Mouse (Mus musculus) embryonic facial prominence, embryonic 12.5 days (tissue): ENCODE results near the gene Olfr536. TPM values are rescaled to one million over a fixed set of nuclear protein-coding genes. Genes with fewer than 3 reads are reported as not detected.
"Not testable (repeated sequence)": the region's sequence is repeated elsewhere in the genome, so short reads cannot be mapped to it uniquely, and the experiment has no call there.

Experiments used
- ATAC-seq: fragments of 200-750 bp; cut with Nextera tagmentation; 2 replicates; pipeline ENCODE4 v1.8.0; 2017; ENCODE audit not compliant: insufficient number of reproducible peaks, insufficient read depth, low FRiP score, low TSS enrichment
- H3K27ac ChIP-seq: fragments of 300-500 bp; sonication (generic); 2 replicates; pipeline ENCODE4 v1.5.1; 2016; ENCODE audit warnings: mild to moderate bottlenecking
- H3K27me3 ChIP-seq: fragments of 300-500 bp; sonication (generic); 2 replicates; pipeline ENCODE4 v1.6.1; 2016; ENCODE audit warnings: mild to moderate bottlenecking, moderate library complexity
- H3K36me3 ChIP-seq: fragments of 300-500 bp; sonication (generic); 2 replicates; pipeline ENCODE4 v1.6.1; 2016; ENCODE audit warnings: mild to moderate bottlenecking
- H3K4me1 ChIP-seq: fragments of 300-500 bp; sonication (generic); 2 replicates; pipeline ENCODE4 v1.6.1; 2016
- H3K4me2 ChIP-seq: fragments of 300-500 bp; sonication (generic); replicated peaks from 2 replicates; pipeline ENCODE4 v1.6.1; 2016; ENCODE audit warnings: mild to moderate bottlenecking, moderate library complexity
- H3K4me3 ChIP-seq: fragments of 300-500 bp; sonication (generic); 2 replicates; pipeline ENCODE4 v1.5.1; 2016; ENCODE audit warnings: mild to moderate bottlenecking
- H3K9ac ChIP-seq: fragments of 300-500 bp; sonication (generic); 2 replicates; pipeline ENCODE4 v1.6.1; 2016; ENCODE audit warnings: mild to moderate bottlenecking, moderate library complexity
- H3K9me3 ChIP-seq: fragments of 300-500 bp; sonication (generic); 2 replicates; pipeline ENCODE4 v1.6.1; 2016; ENCODE audit warnings: mild to moderate bottlenecking, moderate library complexity
- WGBS: fragments of 180-500 bp; shearing (Covaris S2); methylation state at CpG from one replicate; pipeline ENCODE4 v1.1.7; 2016; 5-methylcytosine and 5-hydroxymethylcytosine counted together
- polyA plus RNA-seq: library from polyadenylated mRNA; unstranded; fragments of >200 nt; fragmentation: Nextera tagmentation; extraction: Ambion mirVana; gene quantifications from 2 replicates; pipeline ENCODE4 v1.2.1, GENCODE M21; 2016

Olfr536 gene
- polyA plus RNA-seq: not detected in 2 replicates

DNA sequence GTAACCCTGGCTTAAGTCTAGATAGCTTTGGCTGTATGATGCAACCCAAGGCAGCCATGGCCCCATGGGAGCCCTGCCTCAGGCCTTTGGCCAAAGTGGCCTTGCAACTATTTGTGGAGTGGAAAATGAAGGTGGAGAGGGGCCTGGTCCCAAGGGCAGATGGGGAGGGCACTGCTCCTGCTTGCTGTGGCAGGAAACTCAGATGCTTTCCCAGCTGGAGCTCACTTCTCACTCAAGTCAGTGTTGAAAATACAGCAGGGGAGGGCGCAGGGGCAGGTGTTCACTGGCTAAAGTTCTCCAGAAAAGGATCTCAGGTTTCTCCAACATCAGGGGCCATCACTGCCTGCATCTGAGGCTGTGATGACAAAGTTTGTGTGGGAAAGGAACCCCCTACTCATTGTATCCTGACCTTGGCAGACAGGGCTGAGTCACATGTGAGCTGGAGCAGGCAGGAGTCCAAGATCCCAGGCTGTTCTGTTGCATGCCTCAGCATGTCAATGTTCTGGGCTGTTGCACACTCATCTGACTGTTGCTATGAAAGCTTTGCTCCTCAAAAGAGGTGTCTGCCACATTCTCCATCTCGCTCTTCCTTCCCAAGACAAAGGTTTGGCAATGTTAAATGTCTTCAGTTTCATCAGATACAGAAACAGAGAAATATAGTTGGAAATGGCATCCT is at the start of gene Olfr536:
TSS of gene Olfr536 (minus strand) at position 51 of the 676 bp plus-strand sequence.
- H3K9me3 ChIP-seq, H3K36me3 ChIP-seq, H3K4me3 ChIP-seq, H3K9ac ChIP-seq, H3K27ac ChIP-seq, ATAC-seq, H3K4me1 ChIP-seq, H3K27me3 ChIP-seq, H3K4me2 ChIP-seq: not testable (repeated sequence)
- 78% methylated on average over 1 of the region's 2 CpGs for WGBS

DNA sequence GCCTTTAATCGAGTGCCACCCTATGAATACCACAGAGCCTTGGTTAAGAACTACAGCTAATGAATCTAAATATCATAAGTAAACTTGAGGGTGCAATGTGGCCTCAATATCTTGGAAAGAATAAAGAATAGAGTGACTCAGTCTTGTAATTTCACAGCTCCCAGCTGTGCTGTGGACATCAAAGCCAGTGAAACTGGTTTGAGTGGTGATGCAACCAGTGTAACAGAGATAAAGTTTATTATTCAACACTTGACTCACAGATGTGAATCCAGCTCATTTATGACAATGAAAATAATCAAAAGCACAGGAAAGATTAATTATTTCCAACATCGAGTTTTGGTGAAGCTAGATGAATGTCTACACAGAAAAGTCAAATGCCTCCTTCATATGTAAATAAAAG is 32.5 kb upstream of the Olfr536 start:
- no peak for ATAC-seq
- Histone ChIP-seq H3K9ac (no peak overlapping the region), H3K27ac (no peak overlapping the region), H3K27me3 (no peaks in the 10 kb centered on the region), H3K4me1 (no peaks in the 10 kb centered on the region), H3K4me2 (no peak overlapping the region), H3K9me3 (no peaks in the 10 kb centered on the region), H3K4me3 (no peak overlapping the region), H3K36me3 (no peaks in the 10 kb centered on the region)
- 73% methylated on average over 2 of the region's 2 CpGs for WGBS

DNA sequence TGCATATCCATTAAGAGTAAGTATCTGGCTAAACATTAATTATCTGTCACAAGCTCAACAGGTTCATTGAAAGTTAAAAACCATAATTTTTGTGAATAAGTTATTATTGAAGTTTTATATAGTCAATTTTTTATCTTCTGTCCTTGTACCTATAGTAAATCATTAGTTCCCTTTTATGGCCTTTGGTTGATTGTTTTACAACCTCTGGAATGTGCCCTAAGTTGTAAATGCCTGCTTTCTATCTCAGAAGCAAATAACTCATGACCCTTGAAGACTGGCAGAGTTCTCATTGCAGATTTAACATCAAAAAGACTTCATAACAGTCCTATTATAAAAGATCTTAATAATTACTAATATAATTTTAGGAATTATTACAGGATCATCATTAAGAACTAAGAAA is 12.5 kb downstream of the Olfr536 start:
- H3K4me1 ChIP-seq: no peaks in the 10 kb centered on the region
- no peaks in the 10 kb centered on the region for H3K36me3 ChIP-seq
- H3K27ac ChIP-seq: no peak overlapping the region
- no peaks in the 10 kb centered on the region for H3K9me3 ChIP-seq
- no peak overlapping the region for H3K4me2 ChIP-seq
- no peak for ATAC-seq
- no peak overlapping the region for H3K4me3 ChIP-seq
- no peak overlapping the region for H3K9ac ChIP-seq
- no peaks in the 10 kb centered on the region for H3K27me3 ChIP-seq

DNA sequence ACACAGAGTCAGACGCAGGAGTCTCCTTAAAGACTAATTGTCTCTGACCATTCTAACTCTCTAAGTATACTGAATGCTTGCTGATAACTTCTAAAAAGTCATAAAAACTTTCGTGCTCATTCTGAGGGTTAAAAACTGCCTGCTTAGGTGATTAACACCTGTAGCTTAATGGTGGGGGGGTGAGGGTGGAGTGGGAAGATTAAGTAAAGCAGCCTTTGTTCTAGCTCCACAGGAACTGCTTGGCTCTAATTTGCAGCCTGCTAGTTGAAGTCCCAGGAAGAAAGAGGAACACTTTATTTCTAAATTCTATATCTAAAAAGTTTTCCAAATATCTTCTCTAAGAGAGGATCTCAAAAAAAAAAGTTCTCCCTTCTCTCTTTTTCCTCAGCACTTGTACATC is 13.0 kb downstream of the Olfr536 start:
- no peak overlapping the region for H3K4me2 ChIP-seq
- no peak overlapping the region for H3K4me3 ChIP-seq
- no peak overlapping the region for H3K9ac ChIP-seq
- 39% methylated on average over 2 of the region's 2 CpGs for WGBS
- no peaks in the 10 kb centered on the region for H3K4me1 ChIP-seq
- H3K27ac ChIP-seq: no peak overlapping the region
- no peaks in the 10 kb centered on the region for H3K36me3 ChIP-seq
- no peaks in the 10 kb centered on the region for H3K27me3 ChIP-seq
- ATAC-seq: no peak
- no peaks in the 10 kb centered on the region for H3K9me3 ChIP-seq

DNA sequence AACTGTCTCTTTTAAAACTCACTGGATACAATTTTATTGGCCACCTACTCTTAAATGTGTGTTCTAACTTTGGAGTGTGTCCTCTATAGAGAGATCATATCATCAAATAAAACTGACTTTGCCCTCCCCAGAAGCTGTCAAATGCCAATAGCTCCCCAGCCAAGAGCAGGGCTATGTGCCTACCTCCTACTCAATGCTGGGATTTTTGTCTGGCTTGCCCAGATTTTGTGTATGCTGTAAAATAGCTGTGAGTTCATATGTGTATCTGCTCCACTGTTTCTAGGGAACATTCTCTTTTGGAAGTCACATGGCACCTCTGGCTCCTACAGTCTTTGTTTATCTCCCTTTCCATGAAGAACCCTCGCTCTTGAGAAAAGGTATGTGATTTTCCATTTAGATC is 18.2 kb downstream of the Olfr536 start:
- no peaks in the 10 kb centered on the region for H3K9me3 ChIP-seq
- no peak overlapping the region for H3K4me3 ChIP-seq
- WGBS: 72% methylated on average over 1 of the region's 1 CpGs
- H3K36me3 ChIP-seq: no peaks in the 10 kb centered on the region
- H3K4me1 ChIP-seq: no peaks in the 10 kb centered on the region
- ATAC-seq: no peak
- no peak overlapping the region for H3K9ac ChIP-seq
- no peak overlapping the region for H3K27ac ChIP-seq
- no peaks in the 10 kb centered on the region for H3K27me3 ChIP-seq
- no peak overlapping the region for H3K4me2 ChIP-seq

DNA sequence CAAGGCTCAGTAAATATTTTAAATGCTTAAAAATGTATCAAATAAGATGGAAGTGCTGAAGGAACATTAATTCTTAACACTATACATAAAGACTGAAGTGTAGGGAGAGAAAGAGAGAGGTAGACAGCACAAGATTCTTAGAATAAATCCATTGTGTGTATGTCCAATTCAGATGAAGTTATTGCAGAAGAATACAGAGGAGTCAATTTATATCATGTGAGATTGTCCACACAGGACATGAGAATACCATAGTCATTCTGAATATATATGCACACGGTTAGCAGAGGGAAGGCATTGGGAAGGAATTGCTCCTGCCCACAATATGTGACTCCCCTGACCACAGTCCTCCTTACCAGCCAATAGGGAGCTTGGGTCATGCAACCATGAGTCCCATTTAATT is 23.3 kb downstream of the Olfr536 start, which contains the start of gene Olfr535:
TSS of gene Olfr535 (plus strand) at position 301 of the 400 bp plus-strand sequence.
- no peak within 1 kb of the TSS for H3K4me3 ChIP-seq
- H3K9me3 ChIP-seq: no peaks in the 10 kb centered on the region
- no peak within 1 kb of the TSS for H3K27ac ChIP-seq
- no peaks in the 10 kb centered on the region for H3K27me3 ChIP-seq
- H3K4me1 ChIP-seq: no peaks in the 10 kb centered on the region
- 88% methylated on average over 1 of the region's 1 CpGs for WGBS
- no peaks in the 10 kb centered on the region for H3K36me3 ChIP-seq
- ATAC-seq: no peak
- H3K4me2 ChIP-seq: no peak within 1 kb of the TSS
- no peak within 1 kb of the TSS for H3K9ac ChIP-seq

DNA sequence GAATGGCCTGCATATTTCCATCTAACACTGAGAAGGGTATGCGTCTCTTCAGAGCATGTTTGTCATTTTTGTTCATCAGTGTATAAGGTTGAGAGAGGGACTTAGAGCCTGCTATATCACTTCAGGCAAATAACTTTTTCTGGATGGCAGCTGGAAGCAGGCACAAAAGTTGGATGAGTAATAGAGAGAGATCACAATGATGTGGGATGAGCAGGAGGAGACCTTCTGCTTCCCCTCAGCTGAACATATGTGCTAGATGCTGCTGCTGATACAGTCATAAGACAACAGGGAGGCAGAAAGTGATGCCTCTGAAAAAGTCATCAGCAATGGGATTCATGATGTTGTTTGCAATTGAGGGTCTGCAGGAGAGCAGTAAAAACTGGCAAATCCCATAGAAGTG is 28.5 kb downstream of the Olfr536 start:
- H3K27me3 ChIP-seq: no peaks in the 10 kb centered on the region
- no peak overlapping the region for H3K4me3 ChIP-seq
- H3K9me3 ChIP-seq: no peaks in the 10 kb centered on the region
- H3K4me1 ChIP-seq: no peaks in the 10 kb centered on the region
- H3K36me3 ChIP-seq: no peaks in the 10 kb centered on the region
- no peak overlapping the region for H3K9ac ChIP-seq
- no peak overlapping the region for H3K27ac ChIP-seq
- ATAC-seq: no peak
- WGBS: 88% methylated on average over 1 of the region's 1 CpGs
- no peak overlapping the region for H3K4me2 ChIP-seq

GRCm38 (mm10) chr7:140477886-140478285 is 29.3 kb downstream of the Olfr536 start:
- Histone ChIP-seq H3K4me2 (no peak overlapping the region), H3K27me3 (no peaks in the 10 kb centered on the region)

GRCm38 (mm10) chr7:140463070-140463469 is 44.1 kb downstream of the Olfr536 start, which contains the start of gene Olfr533:
Gene Olfr533 (plus strand): TSS chr7:140463370.
- not testable (repeated sequence) for H3K27me3 ChIP-seq, H3K4me1 ChIP-seq, H3K27ac ChIP-seq, H3K9ac ChIP-seq, H3K9me3 ChIP-seq, H3K4me3 ChIP-seq, H3K4me2 ChIP-seq, H3K36me3 ChIP-seq, ATAC-seq
- 20% methylated on average over 1 of the region's 1 CpGs for WGBS

More at GRCm38 (mm10) chr7:140477886-140478285, 29.3 kb downstream of the Olfr536 start:
- no peak for ATAC-seq
- Histone ChIP-seq H3K36me3 (no peaks in the 10 kb centered on the region), H3K4me1 (no peaks in the 10 kb centered on the region), H3K9me3 (no peaks in the 10 kb centered on the region), H3K27ac (no peak overlapping the region), H3K9ac (no peak overlapping the region), H3K4me3 (no peak overlapping the region)
- WGBS: 74% methylated on average over 1 of the region's 1 CpGs

Other genes with a start within 250 kb of the Olfr536 start
- not detected in 2 replicates for gene Olfr525, start 186.5 kb downstream of the Olfr536 start, polyA plus RNA-seq
- not detected in 2 replicates for gene Olfr527, start 173.4 kb downstream of the Olfr536 start, polyA plus RNA-seq
- gene Olfr60, start 145.7 kb downstream of the Olfr536 start, polyA plus RNA-seq: not detected in 2 replicates
- gene Olfr530, start 131.1 kb downstream of the Olfr536 start, polyA plus RNA-seq: 0.15 TPM in 1 of 2 replicates, not detected in the other
- not detected in 2 replicates for gene Olfr531, start 104.5 kb downstream of the Olfr536 start, polyA plus RNA-seq
- not detected in 2 replicates for gene Olfr532, start 85.8 kb downstream of the Olfr536 start, polyA plus RNA-seq
- gene Olfr533, start 44.0 kb downstream of the Olfr536 start, polyA plus RNA-seq: not detected in 2 replicates
- not detected in 2 replicates for gene Olfr535, start 23.2 kb downstream of the Olfr536 start, polyA plus RNA-seq
- not detected in 2 replicates for gene Olfr538, start 60.5 kb upstream of the Olfr536 start, polyA plus RNA-seq
- gene Olfr46, start 93.9 kb upstream of the Olfr536 start, polyA plus RNA-seq: not detected in 2 replicates
- not detected in 2 replicates for gene Olfr61, start 121.6 kb upstream of the Olfr536 start, polyA plus RNA-seq
- not detected in 2 replicates for gene Olfr53, start 139.1 kb upstream of the Olfr536 start, polyA plus RNA-seq
- gene Olfr539, start 152.5 kb upstream of the Olfr536 start, polyA plus RNA-seq: 0.01 and 0.03 TPM in 2 replicates
- gene Olfr45, start 174.6 kb upstream of the Olfr536 start, polyA plus RNA-seq: not detected in 2 replicates
- gene Olfr541, start 189.9 kb upstream of the Olfr536 start, polyA plus RNA-seq: not detected in 2 replicates